Mouse (Mus musculus): ENCODE measurements around the gene Vps53. TPM values are rescaled to one million over a fixed set of nuclear protein-coding genes. Genes with fewer than 3 reads are reported as not detected.

The Vps53 gene
- polyA plus RNA-seq, 1 experiment = 40.1 TPM

GRCm38 (mm10) chr11:76122571-76122970 lies 56.9 kb downstream of the Vps53 start:
- H3K27ac ChIP-seq (ENCODE audit: insufficient read depth, low read length) = peak overlapping the region; percentile 86
- TF ChIP-seq POLR2A (IDR thresholded peaks at IDR 0.05; ENCODE audit: low read depth, low read length) (no peak), CTCF (IDR thresholded peaks at IDR 0.05; ENCODE audit: borderline replicate concordance, insufficient read depth, low read length) (no peak)
- H3K4me1 ChIP-seq (ENCODE audit: control insufficient read depth, insufficient read depth, low read length) = peaks cover 22% of the 10 kb centered on the region
- no peak overlapping the region for H3K4me3 ChIP-seq (ENCODE audit: insufficient read depth, low read length)

GRCm38 (mm10) chr11:76121086-76121485 lies 58.4 kb downstream of the Vps53 start:
- H3K27ac ChIP-seq (ENCODE audit: insufficient read depth, low read length) = peak overlapping the region; percentile 81
- peaks cover 22% of the 10 kb centered on the region for H3K4me1 ChIP-seq (ENCODE audit: control insufficient read depth, insufficient read depth, low read length)
- TF ChIP-seq CTCF (IDR thresholded peaks at IDR 0.05; ENCODE audit: borderline replicate concordance, insufficient read depth, low read length) (no peak), POLR2A (IDR thresholded peaks at IDR 0.05; ENCODE audit: low read depth, low read length) (no peak)

GRCm38 (mm10) chr11:76120407-76120901 lies 59.0 kb downstream of the Vps53 start:
- Histone ChIP-seq H3K4me1 (ENCODE audit: control insufficient read depth, insufficient read depth, low read length) (peaks cover 19% of the 10 kb centered on the region), H3K27ac (ENCODE audit: insufficient read depth, low read length) (peak overlapping the region; percentile 94), H3K4me3 (ENCODE audit: insufficient read depth, low read length) (no peak overlapping the region)
- TF ChIP-seq POLR2A (IDR thresholded peaks at IDR 0.05; ENCODE audit: low read depth, low read length) (no peak), CTCF (IDR thresholded peaks at IDR 0.05; ENCODE audit: borderline replicate concordance, insufficient read depth, low read length) (no peak)

More at GRCm38 (mm10) chr11:76121086-76121485, 58.4 kb downstream of the Vps53 start:
- no peak overlapping the region for H3K4me3 ChIP-seq (ENCODE audit: insufficient read depth, low read length)

GRCm38 (mm10) chr11:76110416-76110815 lies 69.0 kb downstream of the Vps53 start:
- no peak for TF ChIP-seq CTCF (IDR thresholded peaks at IDR 0.05; ENCODE audit: borderline replicate concordance, insufficient read depth, low read length)
- no peak overlapping the region for H3K27ac ChIP-seq (ENCODE audit: insufficient read depth, low read length)
- H3K4me3 ChIP-seq (ENCODE audit: insufficient read depth, low read length) = no peak overlapping the region
- H3K4me1 ChIP-seq (ENCODE audit: control insufficient read depth, insufficient read depth, low read length) = no peaks in the 10 kb centered on the region

- TF ChIP-seq CTCF (IDR thresholded peaks at IDR 0.05; ENCODE audit: borderline replicate concordance, insufficient read depth, low read length) = no peak
- TF ChIP-seq POLR2A (IDR thresholded peaks at IDR 0.05; ENCODE audit: low read depth, low read length) = no peak
- H3K27ac ChIP-seq (ENCODE audit: insufficient read depth, low read length) = no peak overlapping the region
Observed at GRCm38 (mm10) chr11:76106551-76107496, 72.6 kb downstream of the Vps53 start.

GRCm38 (mm10) chr11:76101154-76101553 lies 78.3 kb downstream of the Vps53 start:
- TF ChIP-seq CTCF (IDR thresholded peaks at IDR 0.05; ENCODE audit: borderline replicate concordance, insufficient read depth, low read length) (no peak), POLR2A (IDR thresholded peaks at IDR 0.05; ENCODE audit: low read depth, low read length) (no peak)
- no peak overlapping the region for H3K27ac ChIP-seq (ENCODE audit: insufficient read depth, low read length)
- H3K4me1 ChIP-seq (ENCODE audit: control insufficient read depth, insufficient read depth, low read length) = peaks cover 14% of the 10 kb centered on the region
- H3K4me3 ChIP-seq (ENCODE audit: insufficient read depth, low read length) = no peak overlapping the region

More at GRCm38 (mm10) chr11:76106551-76107496, 72.6 kb downstream of the Vps53 start:
- H3K4me1 ChIP-seq (ENCODE audit: control insufficient read depth, insufficient read depth, low read length) = no peaks in the 10 kb centered on the region
- H3K4me3 ChIP-seq (ENCODE audit: insufficient read depth, low read length) = no peak overlapping the region

- no peak overlapping the region for H3K4me3 ChIP-seq (ENCODE audit: insufficient read depth, low read length)
- H3K4me1 ChIP-seq (ENCODE audit: control insufficient read depth, insufficient read depth, low read length) = peaks cover 14% of the 10 kb centered on the region
- peak overlapping the region; percentile 48 for H3K27ac ChIP-seq (ENCODE audit: insufficient read depth, low read length)
- TF ChIP-seq CTCF (IDR thresholded peaks at IDR 0.05; ENCODE audit: borderline replicate concordance, insufficient read depth, low read length) (no peak), POLR2A (IDR thresholded peaks at IDR 0.05; ENCODE audit: low read depth, low read length) (no peak)
Observed at GRCm38 (mm10) chr11:76099193-76099975, 80.1 kb downstream of the Vps53 start.

GRCm38 (mm10) chr11:76093610-76094009 lies 85.8 kb downstream of the Vps53 start:
- no peak; the same call in 1 of the 2 replicates for TF ChIP-seq CTCF (IDR thresholded peaks at IDR 0.05; ENCODE audit: borderline replicate concordance, insufficient read depth, low read length)
- no peaks in the 10 kb centered on the region for H3K4me1 ChIP-seq (ENCODE audit: control insufficient read depth, insufficient read depth, low read length)
- H3K4me3 ChIP-seq (ENCODE audit: insufficient read depth, low read length) = no peak overlapping the region
- H3K27ac ChIP-seq (ENCODE audit: insufficient read depth, low read length) = no peak overlapping the region

GRCm38 (mm10) chr11:76089776-76090175 lies 89.7 kb downstream of the Vps53 start:
- Histone ChIP-seq H3K4me3 (ENCODE audit: insufficient read depth, low read length) (no peak overlapping the region), H3K27ac (ENCODE audit: insufficient read depth, low read length) (no peak overlapping the region), H3K4me1 (ENCODE audit: control insufficient read depth, insufficient read depth, low read length) (no peaks in the 10 kb centered on the region)
- TF ChIP-seq CTCF (IDR thresholded peaks at IDR 0.05; ENCODE audit: borderline replicate concordance, insufficient read depth, low read length) = no peak
